Mouse (Mus musculus) activated CD4-positive, CD25-positive, alpha-beta regulatory T cell, adult 4 months (primary cell): Measurements from ENCODE around the gene Plcb1. TPM values are rescaled to one million over a fixed set of nuclear protein-coding genes. Genes with fewer than 3 reads are reported as not detected.

ENCODE experiments used
- ATAC-seq: one replicate; pipeline ENCODE4 v1.8.0; 2017
- polyA plus RNA-seq, 2 experiments: library from polyadenylated mRNA; unstranded; fragments of 100-300 nt; shearing (Covaris generic); gene quantifications; one replicate each; pipeline ENCODE4 v1.2.1; 2017

Gene Plcb1
- polyA plus RNA-seq, 2 experiments from 2014 or later: not detected

DNA sequence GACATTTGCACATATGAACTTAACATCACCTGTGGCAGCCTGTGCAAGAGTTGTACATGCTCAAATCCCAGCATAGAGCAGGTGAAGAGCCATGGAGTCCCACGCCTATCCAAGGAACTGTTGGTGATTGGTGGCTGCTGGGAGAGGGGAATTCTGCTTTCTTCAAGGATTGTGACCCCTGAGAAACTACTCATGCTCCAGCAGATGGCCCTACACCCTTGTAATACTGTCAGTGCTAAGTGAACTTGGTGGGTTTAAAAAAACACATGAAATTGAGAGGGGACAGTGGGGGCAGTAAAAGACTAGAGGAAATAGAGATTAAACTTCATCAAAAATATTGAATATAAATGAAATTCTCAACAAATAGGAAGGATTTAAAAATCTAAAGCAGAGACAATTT, 53.0 kb downstream of the Plcb1 start:
- no peak for ATAC-seq

DNA sequence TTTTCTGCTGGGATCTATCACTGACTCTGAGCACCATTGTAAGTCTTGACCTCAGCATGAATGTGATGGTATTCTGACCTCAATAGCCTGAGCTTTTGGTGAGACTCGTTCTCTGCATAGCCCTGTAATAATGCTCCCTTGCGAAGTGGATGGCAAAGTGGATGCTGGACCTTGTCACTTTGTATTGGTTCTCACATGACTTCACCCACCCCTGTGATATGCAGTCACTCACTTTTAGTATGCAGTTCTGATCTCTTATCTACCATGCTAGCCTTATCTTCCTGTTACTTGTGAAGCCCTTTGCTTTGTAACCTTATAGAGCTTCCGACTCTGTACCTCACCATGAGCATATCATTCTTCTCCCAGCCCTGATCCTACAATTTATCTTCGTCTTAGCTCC, 57.0 kb downstream of the Plcb1 start:
- no peak for ATAC-seq

DNA sequence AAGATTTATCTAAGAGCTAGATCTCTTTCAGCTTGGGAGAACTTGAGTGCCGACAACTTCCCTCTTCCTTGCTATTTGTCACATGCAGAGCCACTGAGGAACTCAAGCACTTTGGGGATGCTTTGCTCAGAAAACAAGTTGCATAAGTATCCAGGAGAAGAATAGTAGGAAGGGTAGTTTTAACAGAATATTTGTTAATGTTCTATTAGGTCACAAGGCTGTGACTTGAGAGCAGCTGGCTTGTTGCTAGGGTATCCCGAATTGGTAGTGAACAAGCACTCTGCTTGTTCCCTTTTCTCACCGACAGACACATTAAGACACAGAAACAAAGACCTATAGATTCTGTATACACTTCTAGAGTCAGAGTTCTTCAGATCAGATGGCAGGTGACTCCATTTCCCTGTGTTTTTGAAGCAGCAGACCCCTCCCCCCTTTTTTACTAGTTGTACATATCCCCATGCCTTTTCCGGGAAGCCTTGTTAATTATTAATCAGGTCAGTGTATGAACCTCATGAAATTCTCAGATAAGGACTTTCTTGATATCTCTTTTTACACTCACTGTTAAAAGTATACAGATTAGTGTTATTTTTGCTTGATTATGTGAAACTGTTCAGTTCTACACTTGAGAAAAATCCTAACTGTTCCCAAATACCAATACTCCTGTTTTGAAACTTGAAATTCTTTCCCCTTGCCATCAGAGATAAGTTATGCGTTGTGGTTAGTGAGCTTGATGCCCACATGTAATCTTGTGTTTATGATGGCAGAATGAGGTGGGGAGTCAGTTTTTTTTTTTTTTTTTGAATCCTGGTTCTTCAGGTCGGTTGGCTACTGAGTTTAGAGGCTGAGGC, 58.7 kb downstream of the Plcb1 start:
- ATAC-seq: no peak

DNA sequence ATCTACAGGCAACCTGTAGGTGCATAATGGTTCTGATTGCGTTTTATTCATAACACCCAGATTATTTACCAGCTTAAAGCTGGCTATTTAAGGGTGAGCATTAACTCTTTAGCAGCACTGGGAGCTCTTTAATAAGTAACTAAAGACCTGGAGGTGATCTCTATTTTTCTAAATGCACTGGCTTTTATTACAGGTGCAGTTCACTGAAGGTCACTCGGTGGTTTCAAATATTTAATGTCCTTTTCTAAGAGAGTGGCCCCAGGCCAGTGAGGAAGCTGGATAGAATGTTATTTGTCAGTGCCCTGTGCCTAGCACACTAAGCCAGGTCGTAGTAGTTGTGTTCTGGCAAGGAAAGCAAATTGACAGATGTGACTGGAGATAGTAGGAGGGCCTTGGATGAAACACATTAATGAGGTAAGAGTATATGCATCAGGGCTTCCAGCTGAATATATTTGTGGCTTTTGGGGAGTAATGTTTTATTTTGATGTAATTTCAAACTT, 59.4 kb downstream of the Plcb1 start:
- no peak for ATAC-seq

DNA sequence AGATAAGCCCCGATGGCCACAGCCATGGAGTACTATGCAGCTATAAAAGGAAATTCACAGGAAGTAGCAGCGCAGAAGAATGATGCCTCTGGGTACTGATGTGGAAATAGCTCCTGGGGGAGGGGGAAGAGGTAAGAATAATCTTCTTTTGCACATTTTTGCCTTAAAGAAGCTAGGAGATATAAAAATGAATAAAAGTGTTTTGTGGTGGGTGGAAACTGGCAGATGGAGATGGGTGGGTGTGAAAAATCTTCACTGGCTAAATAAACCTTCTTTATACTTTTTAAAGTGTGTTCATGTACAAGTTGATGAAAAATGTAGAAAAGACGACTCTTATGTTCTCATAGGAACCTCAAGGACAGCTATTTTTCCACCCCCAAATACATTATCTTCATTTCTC, 60.7 kb downstream of the Plcb1 start:
- ATAC-seq: no peak

DNA sequence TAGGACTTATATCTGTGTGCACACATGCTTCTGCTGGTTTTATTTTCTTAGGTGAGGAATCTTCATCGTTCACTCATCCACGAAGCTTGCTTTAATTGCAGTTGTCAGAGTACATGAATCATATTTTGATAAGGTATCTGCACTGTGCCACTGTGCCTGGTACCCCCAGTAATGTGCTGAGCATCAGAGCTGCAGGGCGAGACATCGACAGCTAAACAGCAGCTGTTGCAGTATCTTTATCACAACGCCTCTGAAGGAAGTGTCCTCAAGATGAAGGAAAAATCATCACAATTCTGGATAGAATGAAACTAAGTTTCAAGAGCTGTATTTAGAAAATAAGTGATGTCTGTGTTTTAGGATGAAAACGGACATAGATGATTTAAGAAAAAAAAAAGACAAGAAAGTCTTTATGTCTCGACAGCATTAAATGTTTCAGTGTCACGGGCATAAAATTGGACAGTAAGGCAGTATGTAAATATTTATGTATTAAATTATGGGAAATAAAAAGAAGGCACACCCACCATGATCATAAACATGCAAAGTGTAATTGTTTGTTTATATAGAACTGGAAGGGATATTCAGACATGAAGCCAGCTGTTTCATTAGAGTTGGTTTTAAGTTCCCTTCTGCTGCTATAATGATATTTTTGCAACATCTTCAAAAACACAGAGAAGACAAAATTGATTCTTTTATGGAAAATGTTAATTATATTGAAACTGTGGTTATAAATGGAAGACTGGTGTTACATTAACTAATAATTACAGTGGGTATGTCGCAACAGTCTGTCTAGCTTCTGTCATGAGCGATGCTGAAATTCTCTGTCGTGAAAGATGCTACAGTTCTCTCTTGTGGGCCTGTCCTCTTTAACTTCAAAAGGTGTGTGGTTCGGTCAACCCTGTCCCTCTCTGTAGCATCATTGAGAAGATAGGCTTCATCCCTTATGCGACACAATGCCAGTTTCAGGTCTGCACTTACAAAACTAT, 65.6 kb downstream of the Plcb1 start:
- no peak for ATAC-seq

DNA sequence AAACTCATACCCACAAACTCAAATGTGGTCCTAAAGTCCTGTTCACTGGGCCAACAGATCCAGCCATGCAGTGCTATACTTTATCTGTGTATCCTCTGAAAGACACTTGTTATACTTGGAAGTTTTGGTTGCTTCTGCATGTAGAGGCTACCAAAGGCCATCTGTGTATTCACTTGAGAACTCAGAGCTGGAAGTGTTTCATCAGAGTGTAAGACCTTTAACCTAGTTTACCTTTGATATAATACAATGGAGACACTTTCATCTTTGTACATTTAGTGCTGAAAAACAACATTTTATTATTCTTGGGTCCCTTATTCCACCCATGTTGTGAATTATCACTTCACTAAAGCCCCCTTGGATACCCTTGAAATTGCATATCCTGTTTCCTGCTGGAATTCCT, 70.4 kb downstream of the Plcb1 start:
- ATAC-seq: no peak

DNA sequence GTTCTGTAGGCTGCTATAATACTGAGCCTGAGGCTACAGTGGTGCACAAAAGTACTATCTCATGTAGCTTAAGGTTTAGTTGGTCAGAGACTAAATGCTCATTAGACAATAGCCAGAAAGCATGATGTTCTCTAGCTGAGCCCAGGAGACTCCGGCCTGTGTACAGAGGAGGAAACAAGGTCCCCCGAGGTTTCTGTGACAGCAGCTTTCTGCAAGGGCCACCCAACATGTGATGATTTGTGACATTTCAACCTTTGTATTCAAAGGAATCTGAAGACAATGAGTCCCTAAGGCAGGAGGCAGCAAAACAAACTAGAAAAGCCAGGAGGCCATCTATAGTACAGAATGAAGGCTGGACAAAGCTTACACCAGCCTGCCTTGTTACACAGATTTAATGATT, 70.8 kb downstream of the Plcb1 start:
- ATAC-seq: no peak

DNA sequence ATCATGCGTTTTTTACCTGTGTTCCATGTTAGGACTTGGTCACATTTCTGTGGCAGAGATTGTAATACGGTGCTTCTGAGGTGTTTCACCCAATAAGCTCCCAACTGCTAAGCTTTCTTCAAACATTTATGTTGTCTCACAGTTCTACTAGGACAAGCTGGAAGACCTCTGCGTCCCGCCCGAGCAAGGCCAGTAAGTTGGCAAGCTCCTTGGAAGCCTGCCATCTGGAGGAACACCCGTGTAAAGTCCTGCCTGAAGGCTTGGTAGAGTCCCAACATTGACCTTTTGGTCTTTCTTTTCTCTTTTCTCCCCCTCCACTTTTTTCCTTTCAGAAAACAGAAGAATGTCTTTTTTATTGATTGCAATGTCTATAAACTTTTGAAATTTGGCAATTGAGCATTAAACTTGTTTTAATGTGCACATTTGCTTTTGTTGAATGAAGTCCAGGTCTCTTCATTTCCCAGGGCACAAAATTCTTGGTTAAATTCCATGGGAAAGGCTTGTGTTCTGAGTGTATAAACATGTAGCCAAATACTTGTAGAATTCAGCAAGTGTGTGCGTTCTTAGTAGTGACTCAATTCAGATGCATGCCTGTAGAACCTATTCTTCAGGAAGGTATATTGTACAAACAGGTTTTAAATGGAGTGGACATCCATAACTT, 79.2 kb downstream of the Plcb1 start:
- no peak for ATAC-seq

DNA sequence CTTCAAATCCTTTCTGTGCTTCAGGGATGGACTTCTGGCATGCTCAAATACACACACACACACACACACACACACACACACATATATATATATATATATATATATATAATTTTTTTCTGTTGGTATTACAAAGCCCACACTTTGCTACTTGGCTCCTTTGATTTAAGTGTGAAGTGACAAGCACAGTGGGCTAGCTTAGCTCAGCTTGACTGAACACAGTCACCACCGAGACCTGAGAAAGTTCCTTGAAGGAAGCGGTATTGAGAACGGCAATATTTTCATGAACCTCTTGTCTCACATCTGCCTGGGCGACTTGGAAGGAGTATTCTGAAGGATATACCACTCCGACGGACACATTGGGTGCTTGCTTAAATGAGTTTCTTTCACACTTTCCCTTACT, 81.5 kb downstream of the Plcb1 start:
- ATAC-seq: no peak

DNA sequence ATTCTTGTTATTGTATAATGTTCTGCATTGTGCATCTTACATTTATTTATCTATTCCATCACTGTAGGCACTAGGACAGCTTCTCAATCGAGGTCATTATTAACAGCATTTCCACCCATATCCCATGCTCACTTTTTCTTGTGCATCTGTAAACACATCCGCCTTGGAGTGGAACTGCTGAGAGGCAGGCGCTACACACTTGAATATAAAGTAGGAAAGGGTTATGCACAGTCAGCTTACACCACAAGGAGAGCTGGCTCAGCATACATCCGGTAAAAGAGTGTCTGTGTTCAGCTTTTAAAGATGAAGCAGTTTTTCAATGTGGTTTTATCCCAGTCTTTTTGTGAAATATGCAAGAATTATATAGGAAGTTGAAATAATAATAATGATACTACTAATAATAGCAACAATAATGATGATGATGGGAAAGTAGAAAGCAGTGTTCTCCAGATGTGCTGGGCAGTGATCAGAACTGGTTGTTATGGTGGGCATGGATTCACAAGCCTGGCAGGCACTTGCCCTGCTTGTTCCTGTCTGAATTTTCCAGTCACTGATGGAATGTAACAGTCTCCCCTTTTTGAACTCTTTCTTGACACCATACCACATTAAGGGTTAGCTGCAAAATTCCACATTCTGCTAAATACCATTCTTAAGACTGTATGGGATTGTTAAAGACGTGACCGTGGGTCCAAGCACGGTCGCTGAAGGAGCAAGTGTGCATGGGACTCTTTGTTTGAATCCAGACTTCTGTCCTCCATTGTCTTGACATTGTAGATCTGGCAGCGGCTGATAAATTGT, 86.0 kb downstream of the Plcb1 start:
- ATAC-seq: no peak

DNA sequence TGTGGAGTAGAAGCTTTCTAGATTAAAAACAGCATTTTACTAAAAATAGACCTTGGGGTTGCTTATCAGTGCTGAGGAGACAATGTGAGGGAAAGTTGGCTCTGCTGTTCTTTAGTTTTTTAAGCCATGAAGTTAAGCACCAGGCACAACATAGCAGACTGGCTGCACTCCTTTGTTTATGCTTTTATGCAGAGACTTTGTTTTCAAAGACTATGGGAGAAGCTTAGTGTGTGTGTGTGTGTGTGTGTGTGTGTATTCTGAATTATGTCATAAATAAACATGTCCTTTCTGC, 86.6 kb downstream of the Plcb1 start:
- no peak for ATAC-seq

DNA sequence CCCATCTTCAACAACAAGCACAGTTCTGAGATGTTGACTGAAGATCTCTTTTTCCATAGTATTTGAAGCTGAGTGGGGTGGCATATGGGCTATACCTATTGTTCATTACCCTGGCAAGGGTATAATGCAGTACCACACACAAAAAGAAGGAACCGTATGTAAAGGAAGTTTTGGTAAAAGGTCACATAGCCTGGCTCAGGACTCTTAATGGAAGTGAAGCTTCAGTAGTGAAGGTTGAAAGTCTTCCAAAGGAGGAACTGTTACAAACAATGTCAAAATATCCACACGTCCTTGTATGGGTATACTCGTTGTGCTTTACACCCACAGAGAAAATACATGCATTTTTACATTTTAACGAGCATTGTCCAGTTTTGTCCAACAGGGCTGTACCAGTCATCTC, 91.3 kb downstream of the Plcb1 start:
- no peak for ATAC-seq

DNA sequence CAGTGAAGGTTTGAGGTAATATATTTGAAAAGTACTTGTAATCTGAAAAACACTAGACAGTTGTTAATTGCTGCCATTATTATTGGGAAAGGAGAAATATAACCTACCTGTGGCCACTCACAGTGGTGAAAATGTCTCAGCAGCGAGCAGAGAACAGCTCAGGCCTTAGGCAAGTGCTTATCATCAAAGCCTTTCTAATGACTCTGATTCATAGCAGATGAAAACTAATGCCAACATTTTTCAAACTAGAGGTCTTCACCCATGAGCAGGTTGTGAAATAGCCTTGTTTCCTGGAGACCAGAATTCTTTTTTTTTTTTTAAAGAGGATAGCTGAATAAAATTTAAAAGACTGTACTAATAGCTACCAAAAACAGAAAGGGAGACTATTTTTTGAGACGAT, 105.3 kb downstream of the Plcb1 start:
- no peak for ATAC-seq

DNA sequence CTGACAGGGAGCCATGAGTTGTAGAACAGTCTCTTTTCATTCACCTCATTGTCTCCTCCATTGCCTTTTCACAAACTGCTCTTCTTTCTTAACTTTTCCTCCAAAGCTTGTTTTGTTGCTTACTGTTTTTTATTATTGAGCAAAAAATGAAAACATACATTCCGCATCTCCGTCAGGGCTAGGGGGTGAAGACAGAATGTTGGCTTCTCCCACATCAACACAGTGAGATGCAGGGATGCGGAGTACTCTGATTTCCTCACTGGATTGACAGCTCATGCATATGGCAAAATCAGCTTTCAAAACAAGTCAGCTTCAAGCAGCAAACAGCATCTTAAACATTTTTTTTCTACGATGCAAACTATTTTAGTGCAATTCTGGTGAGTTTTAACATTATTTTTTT, 108.9 kb downstream of the Plcb1 start:
- no peak for ATAC-seq

DNA sequence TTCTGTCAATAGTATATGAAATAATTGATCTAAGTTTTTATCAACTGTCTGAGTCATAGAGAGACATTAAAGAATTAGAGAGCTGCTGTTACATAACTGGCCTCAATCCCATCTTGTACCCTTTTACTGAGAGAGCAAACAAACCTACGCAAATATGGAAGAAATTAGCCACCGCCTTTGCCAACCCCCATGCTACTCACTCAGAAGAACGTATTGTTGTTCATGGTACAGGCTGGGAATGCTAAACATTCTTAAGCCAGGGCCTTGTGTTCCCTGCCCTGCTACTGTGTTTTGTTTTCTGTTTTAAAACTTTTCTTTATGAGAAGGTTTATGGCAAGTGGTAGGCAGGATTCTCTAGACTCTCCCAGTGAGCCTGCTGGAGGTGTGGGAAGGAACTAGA, 110.3 kb downstream of the Plcb1 start:
- ATAC-seq: no peak

DNA sequence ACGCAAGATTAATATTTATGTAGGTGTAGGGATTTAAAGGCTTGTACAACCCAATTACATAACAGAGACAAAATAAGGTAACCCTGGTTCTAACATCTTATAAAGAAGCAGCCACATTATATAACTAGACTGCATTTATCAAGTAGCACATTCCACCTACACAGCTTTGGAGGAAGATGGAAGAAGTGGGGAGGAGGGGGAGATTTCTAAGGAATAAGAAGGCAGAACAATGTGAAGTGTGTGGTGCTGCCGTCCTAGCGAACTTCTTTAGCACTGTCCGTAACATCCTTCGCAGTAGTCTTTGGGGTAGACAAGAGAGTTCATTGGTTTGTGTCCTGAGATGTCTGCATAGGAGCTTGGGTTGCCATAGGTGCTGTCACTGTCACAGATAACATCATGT, 111.2 kb downstream of the Plcb1 start:
- ATAC-seq: no peak

DNA sequence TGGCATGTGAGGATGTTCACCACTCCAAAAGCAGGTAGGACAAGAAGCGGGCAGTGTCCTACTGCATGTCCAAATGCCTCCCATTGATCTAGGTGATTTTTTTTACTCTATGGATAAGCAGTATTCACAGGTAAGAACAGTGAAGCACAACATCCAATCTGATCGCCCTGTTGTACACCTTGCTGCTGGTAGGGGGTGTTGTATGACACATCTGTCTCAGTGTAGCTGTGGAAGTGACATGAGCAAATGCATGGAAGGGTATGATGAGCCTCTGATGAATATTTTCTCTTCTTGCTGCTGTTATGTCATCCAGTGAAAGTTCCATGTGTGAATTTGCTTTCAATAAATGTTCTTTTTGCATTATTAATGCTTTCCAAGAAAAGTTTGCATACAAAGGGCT, 115.7 kb downstream of the Plcb1 start:
- ATAC-seq: no peak

DNA sequence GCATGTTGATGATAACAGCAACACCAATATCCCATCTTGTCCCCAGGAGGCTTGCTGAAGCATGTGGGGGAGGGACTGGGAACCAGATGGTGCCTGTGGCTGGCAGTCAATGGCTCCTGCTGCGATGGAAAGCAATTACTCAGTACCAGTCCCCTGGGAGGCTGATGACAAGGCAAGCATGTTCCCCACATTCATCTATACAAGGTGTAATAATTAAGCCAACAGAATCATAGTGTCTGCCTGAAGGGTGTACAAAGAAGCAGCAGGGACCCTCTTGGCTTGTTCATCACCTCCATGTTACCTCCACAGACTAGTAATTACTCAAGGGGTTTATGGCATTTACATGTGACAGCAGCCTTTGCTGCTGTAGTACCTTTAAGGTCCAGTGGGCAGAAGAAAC, 125.0 kb downstream of the Plcb1 start:
- no peak for ATAC-seq

DNA sequence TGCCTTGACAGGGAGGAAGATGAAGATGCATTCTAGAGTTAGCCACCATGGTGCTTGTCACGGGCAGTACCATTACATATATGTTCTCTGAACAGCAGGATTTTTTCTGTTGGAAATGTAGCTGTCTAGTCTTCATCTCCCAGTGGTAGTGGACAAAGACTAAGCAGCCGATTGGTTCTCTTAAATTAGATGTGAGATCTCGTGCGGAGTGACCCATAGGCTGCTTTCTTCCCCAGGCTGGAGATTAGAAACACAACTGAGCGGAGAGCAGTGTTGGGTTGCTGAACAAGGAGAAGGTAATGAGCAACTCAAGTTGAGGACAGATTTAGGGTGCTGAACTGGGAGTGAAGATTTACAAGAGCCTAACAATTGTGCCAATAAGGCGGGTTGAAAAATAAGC, 125.5 kb downstream of the Plcb1 start:
- no peak for ATAC-seq

DNA sequence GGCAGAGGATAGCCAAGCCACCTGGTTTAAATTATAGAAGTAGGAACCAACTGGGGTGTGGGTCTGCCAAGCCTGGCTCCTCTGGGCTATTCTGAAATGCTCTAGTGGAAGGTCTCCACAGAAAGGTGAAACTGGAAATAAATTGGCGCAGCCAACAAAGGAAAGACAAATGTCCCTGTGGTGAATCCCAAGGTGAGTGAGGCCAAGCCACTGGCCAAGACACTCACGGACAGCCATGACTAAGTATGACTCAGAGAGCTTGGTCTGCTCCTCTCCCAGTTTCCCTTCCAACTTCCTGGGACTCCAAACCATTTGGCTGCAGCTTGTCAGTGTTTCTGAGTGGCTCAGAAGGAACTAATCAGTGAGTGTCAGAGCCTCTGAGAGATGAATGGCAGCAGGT, 126.7 kb downstream of the Plcb1 start:
- ATAC-seq: no peak

DNA sequence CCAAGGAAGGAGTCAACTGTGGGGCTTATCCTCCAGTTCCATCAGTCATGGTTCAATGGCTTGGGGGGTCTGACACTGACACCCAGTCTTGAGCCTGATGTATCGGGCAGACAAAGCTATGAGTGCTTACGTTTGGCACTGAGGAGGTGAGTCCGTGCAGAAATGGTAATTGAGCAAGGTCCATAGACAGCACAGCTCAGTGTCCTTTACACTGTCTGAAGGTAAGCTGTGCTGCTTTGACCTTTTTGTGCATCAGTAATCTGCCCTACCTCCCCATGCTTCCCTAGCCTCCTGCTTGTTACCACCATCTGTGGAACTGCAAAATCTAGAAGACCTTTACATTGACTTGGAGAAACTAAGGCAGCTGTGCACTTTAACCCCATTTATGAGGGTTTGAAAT, 127.7 kb downstream of the Plcb1 start:
- no peak for ATAC-seq
